Mouse (Mus musculus): ENCODE measurements around the gene Sdr9c7.

DNA sequence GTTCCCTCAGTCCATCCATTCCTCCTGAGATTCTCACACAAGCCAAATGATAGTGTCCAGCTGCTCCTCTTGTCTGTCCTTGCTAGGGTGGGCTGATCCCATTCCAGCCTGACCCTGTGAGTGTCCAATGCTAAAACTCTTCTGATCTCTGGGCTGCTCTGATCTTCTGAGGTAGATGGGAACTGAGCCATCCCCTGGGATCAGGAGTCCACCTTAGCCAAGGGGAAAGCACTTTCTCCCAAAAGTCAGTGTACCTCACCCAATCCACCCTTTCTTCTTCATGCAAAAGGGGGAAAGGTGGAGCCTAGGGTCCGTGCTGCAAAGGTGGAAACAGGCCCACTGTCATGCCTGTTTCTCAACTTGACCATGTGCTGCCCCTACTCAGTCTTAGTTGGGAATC is 6.8 kb upstream of the Sdr9c7 start:
- TF ChIP-seq POLR2A (IDR thresholded peaks at IDR 0.05; ENCODE audit: borderline replicate concordance, low read depth, low read length) (no peak), CTCF (IDR thresholded peaks at IDR 0.05; ENCODE audit: low read depth, low read length) (no peak)

Measured in bone marrow macrophage, adult 2 months (primary cell).